Mouse (Mus musculus): Measurements from ENCODE around the gene Tbc1d9. TPM values are rescaled to one million over a fixed set of nuclear protein-coding genes. Genes with fewer than 3 reads are reported as not detected.

Tbc1d9 gene
- 11.9 and 16.1 TPM in 2 replicates for polyA plus RNA-seq (2015; fragmentation: Nextera tagmentation; extraction: Ambion mirVana)

- Histone ChIP-seq H3K9ac (replicated peaks) (peak within 1 kb of the TSS; percentile 87), H3K4me3 (peak within 1 kb of the TSS; percentile 58), H3K27ac (replicated peaks) (peak within 1 kb of the TSS; percentile 90), H3K27me3 (no peaks in the 10 kb centered on the region), H3K4me2 (replicated peaks) (peak within 1 kb of the TSS; percentile 65), H3K9me3 (no peaks in the 10 kb centered on the region), H3K36me3 (no peaks in the 10 kb centered on the region), H3K4me1 (peaks cover 32% of the 10 kb centered on the region)
- peak; percentile 93 for ATAC-seq (replicated peaks)
- under 1% methylated on average over 56 of the region's 63 CpGs for WGBS
These were observed at the start of gene Tbc1d9 for GRCm38 (mm10) chr8:83165235-83165930. Gene Tbc1d9 (plus strand): TSS chr8:83165352.

DNA sequence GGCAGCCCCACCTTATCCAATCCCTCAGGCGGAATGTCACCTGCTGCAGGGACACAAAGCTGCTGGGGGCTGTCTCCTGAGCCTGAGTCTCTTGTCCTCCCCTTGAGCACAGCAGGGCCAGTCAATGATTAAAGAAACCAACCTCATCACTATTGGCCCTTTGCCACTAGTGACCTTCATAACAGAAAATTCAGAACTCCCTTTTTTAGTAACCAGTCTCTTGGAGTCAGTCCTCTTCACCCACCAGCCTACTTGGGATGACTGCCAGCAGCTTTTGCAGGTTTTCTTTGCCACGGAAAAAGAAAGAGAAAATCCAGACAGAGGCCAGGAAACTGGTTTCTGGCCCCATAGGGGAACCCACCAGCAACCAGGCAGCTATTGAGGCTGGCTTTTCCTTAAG is 30.1 kb upstream of the Tbc1d9 start:
- H3K4me3 ChIP-seq, result no peak overlapping the region
- H3K27ac ChIP-seq (replicated peaks), result no peak overlapping the region
- no peak overlapping the region for H3K4me2 ChIP-seq (replicated peaks)
- H3K4me1 ChIP-seq, result no peaks in the 10 kb centered on the region
- WGBS, result 45% methylated on average over 2 of the region's 2 CpGs
- no peaks in the 10 kb centered on the region for H3K9me3 ChIP-seq
- no peak for ATAC-seq (replicated peaks)
- no peaks in the 10 kb centered on the region for H3K27me3 ChIP-seq
- H3K36me3 ChIP-seq, result no peaks in the 10 kb centered on the region
- H3K9ac ChIP-seq (replicated peaks), result no peak overlapping the region

DNA sequence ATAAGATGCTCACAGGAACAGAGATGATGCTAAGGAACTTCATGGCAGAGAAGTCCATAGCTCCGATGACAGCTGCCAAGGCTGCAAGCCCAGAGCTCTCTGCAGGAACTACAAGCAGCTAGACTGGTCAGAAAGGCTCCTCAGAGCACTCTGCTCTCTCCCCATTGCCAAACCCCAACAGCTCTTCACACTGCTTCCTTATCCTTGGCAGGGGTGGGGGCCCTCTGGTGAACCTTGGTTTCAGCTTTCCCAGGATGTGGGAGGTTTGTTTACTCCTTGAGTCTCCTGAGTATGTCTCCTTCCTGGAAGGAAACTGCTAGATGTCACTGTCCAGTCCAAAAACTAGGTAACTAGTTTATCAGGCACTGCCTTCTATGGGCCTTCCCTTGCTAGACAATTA is 25.1 kb upstream of the Tbc1d9 start:
- no peak overlapping the region for H3K4me2 ChIP-seq (replicated peaks)
- H3K9ac ChIP-seq (replicated peaks), result no peak overlapping the region
- no peaks in the 10 kb centered on the region for H3K36me3 ChIP-seq
- H3K27me3 ChIP-seq, result no peaks in the 10 kb centered on the region
- WGBS, result 83% methylated on average over 1 of the region's 1 CpGs
- H3K27ac ChIP-seq (replicated peaks), result no peak overlapping the region
- no peak for ATAC-seq (replicated peaks)
- no peak overlapping the region for H3K4me3 ChIP-seq
- H3K4me1 ChIP-seq, result no peaks in the 10 kb centered on the region
- H3K9me3 ChIP-seq, result no peaks in the 10 kb centered on the region

DNA sequence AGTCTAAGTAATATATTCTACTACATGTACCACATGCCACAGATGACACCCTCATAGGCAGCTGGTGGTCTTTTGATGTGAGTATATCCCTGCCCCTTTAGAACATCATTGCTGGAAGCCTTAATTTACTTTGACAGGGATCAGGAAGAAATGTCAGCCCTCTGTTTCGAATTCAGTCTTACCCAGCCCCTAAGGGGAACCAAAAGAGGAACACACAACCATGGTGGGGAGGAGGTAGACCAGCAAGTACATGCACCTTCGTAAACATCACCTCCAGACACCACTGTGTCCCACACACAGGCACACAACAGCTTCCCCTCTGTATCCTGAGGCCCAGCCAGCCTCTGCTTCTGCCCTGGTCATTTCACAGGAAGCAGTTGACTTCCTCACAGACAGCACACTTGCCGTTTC is 24.4 kb upstream of the Tbc1d9 start:
- H3K27ac ChIP-seq (replicated peaks), result no peak overlapping the region
- H3K9ac ChIP-seq (replicated peaks), result no peak overlapping the region
- H3K4me1 ChIP-seq, result no peaks in the 10 kb centered on the region
- no peaks in the 10 kb centered on the region for H3K36me3 ChIP-seq
- no peaks in the 10 kb centered on the region for H3K9me3 ChIP-seq
- 83% methylated on average over 3 of the region's 3 CpGs for WGBS
- H3K4me2 ChIP-seq (replicated peaks), result no peak overlapping the region
- ATAC-seq (replicated peaks), result no peak
- no peak overlapping the region for H3K4me3 ChIP-seq
- H3K27me3 ChIP-seq, result no peaks in the 10 kb centered on the region

GRCm38 (mm10) chr8:83141358-83141757 is 23.8 kb upstream of the Tbc1d9 start:
- H3K27ac ChIP-seq (replicated peaks), result no peak overlapping the region
- no peak overlapping the region for H3K9ac ChIP-seq (replicated peaks)
- H3K4me1 ChIP-seq, result no peaks in the 10 kb centered on the region
- no peak for ATAC-seq (replicated peaks)
- no peak overlapping the region for H3K4me2 ChIP-seq (replicated peaks)
- no peaks in the 10 kb centered on the region for H3K27me3 ChIP-seq
- H3K4me3 ChIP-seq, result no peak overlapping the region
- H3K36me3 ChIP-seq, result no peaks in the 10 kb centered on the region
- 87% methylated on average over 5 of the region's 5 CpGs for WGBS
- no peaks in the 10 kb centered on the region for H3K9me3 ChIP-seq

DNA sequence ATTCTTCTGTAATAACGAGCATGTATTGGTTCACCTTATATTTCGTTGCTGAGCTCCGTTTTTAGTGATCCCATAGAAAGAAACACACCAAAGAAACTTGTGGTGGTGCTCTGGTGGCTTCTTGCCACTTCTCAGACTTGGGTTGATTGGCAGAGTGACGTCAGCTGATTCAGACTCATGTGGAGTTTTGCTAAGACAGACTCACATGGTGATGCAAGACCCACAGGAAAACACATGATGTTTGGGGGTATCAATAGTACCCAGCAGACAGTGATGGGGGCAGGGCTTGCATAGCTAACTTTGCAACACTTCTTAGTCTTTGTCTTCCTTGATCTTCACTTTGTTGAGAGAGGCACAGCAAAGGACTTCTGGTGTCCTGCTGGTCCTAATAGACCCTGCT is 20.6 kb upstream of the Tbc1d9 start:
- 81% methylated on average over 4 of the region's 4 CpGs for WGBS

DNA sequence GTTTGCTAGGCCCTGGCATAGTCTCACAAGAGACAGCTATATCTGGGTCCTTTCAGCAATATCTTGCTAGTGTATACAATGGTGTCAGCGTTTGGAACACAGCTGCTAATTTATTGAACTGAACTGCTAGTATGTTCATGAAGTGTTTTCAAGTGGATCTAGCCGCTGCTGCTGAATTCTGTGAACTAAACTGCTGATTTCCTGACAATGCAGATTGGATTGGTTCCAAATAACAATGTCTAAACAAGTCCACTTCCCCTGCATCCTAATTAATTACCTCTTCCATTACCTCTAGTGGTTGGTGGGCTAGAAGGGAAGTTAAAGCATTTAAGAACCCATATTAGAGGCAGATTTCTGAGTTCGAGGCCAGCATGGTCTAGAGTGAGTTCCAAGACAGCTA is 19.7 kb upstream of the Tbc1d9 start:
- Histone ChIP-seq H3K36me3 (no peaks in the 10 kb centered on the region), H3K4me3 (no peak overlapping the region), H3K27ac (replicated peaks) (no peak overlapping the region), H3K27me3 (no peaks in the 10 kb centered on the region), H3K9me3 (no peaks in the 10 kb centered on the region), H3K9ac (replicated peaks) (no peak overlapping the region), H3K4me1 (no peaks in the 10 kb centered on the region), H3K4me2 (replicated peaks) (no peak overlapping the region)
- WGBS, result 37% methylated on average over 3 of the region's 3 CpGs
- no peak for ATAC-seq (replicated peaks)

More for the DNA sequence above, 20.6 kb upstream of the Tbc1d9 start:
- no peak overlapping the region for H3K27ac ChIP-seq (replicated peaks)
- H3K4me3 ChIP-seq, result no peak overlapping the region
- H3K4me2 ChIP-seq (replicated peaks), result no peak overlapping the region
- no peak for ATAC-seq (replicated peaks)
- no peaks in the 10 kb centered on the region for H3K27me3 ChIP-seq
- no peaks in the 10 kb centered on the region for H3K36me3 ChIP-seq
- no peak overlapping the region for H3K9ac ChIP-seq (replicated peaks)
- no peaks in the 10 kb centered on the region for H3K9me3 ChIP-seq
- H3K4me1 ChIP-seq, result no peaks in the 10 kb centered on the region

GRCm38 (mm10) chr8:83149124-83149523 is 16.0 kb upstream of the Tbc1d9 start:
- no peak for ATAC-seq (replicated peaks)
- H3K27ac ChIP-seq (replicated peaks), result no peak overlapping the region
- no peak overlapping the region for H3K9ac ChIP-seq (replicated peaks)
- no peaks in the 10 kb centered on the region for H3K4me1 ChIP-seq
- H3K9me3 ChIP-seq, result no peaks in the 10 kb centered on the region
- no peak overlapping the region for H3K4me2 ChIP-seq (replicated peaks)
- no peak overlapping the region for H3K4me3 ChIP-seq
- no peaks in the 10 kb centered on the region for H3K27me3 ChIP-seq
- WGBS, result 89% methylated on average over 6 of the region's 6 CpGs
- no peaks in the 10 kb centered on the region for H3K36me3 ChIP-seq

DNA sequence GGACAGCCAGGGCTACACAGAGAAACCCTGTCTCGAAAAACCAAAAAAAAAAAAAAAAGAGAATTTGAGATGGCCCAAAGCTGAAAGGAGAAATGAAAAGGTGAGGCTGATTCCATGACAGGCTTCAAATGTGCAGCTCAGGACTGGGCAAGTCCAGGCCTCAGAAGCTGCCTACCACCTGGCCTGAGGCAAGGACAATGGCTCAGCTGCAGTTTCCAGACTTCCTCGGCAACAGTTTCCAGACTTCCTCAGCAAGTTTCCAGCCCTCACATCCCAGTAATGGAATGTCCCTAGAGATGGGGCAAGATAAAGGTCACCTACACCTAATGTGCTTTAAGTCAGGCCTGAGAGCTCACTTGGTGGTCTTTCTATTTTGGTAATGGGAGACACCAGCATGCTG is 13.1 kb upstream of the Tbc1d9 start:
- Histone ChIP-seq H3K4me2 (replicated peaks) (no peak overlapping the region), H3K36me3 (no peaks in the 10 kb centered on the region), H3K9me3 (no peaks in the 10 kb centered on the region), H3K27me3 (no peaks in the 10 kb centered on the region), H3K27ac (replicated peaks) (no peak overlapping the region), H3K4me1 (no peaks in the 10 kb centered on the region), H3K9ac (replicated peaks) (no peak overlapping the region), H3K4me3 (no peak overlapping the region)
- WGBS, result 66% methylated on average over 2 of the region's 2 CpGs
- no peak for ATAC-seq (replicated peaks)

- no peak for ATAC-seq (replicated peaks)
- Histone ChIP-seq H3K4me2 (replicated peaks) (no peak overlapping the region), H3K9ac (replicated peaks) (no peak overlapping the region), H3K4me1 (no peaks in the 10 kb centered on the region), H3K36me3 (no peaks in the 10 kb centered on the region), H3K4me3 (no peak overlapping the region), H3K27me3 (no peaks in the 10 kb centered on the region), H3K9me3 (no peaks in the 10 kb centered on the region), H3K27ac (replicated peaks) (no peak overlapping the region)
- 66% methylated on average over 4 of the region's 4 CpGs for WGBS
These were observed 12.7 kb upstream of the Tbc1d9 start for GRCm38 (mm10) chr8:83152470-83152869.

DNA sequence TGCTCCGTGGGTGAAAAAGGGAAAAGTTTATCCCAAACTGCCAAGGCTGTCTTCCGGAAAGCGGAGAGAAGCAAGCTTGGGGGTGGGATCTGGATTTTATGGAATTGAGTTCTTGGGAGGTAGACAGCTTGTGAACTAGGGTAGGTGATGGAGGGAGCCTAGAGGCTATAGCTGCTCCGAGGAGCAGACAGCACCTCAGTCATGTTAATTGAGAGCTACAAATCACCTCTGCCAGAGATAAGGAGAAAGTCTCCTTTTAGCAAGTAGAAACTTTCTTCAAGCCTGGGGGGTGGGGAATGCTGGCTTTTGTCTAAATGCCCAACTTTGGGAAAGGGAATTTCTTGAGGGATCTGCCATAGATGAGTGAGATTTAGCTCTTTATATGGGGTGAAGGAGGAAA is 10.0 kb upstream of the Tbc1d9 start:
- H3K36me3 ChIP-seq, result no peaks in the 10 kb centered on the region
- no peak overlapping the region for H3K9ac ChIP-seq (replicated peaks)

DNA sequence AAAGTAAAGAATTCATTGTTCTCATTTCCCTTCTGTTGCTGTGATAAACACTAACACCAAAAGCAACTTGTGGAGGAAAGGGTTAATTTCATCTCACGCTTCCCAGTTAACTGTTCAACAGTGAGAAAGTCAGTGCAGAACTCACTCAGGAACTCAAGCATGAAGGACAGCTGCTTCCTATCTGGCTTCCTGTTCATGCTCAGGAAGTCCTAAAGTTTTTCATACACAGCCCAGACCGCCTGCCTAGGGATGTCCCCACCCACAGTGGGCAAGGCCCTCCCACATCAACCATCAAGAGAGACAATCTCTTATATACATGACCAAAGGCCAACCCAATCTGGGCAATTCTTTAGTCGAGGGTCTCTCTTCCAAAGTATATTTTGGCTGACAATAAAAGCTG is 6.2 kb upstream of the Tbc1d9 start:
- no peak overlapping the region for H3K4me2 ChIP-seq (replicated peaks)
- 77% methylated on average over 3 of the region's 3 CpGs for WGBS
- H3K27ac ChIP-seq (replicated peaks), result no peak overlapping the region
- no peaks in the 10 kb centered on the region for H3K9me3 ChIP-seq
- H3K36me3 ChIP-seq, result no peaks in the 10 kb centered on the region
- H3K9ac ChIP-seq (replicated peaks), result no peak overlapping the region
- H3K27me3 ChIP-seq, result no peaks in the 10 kb centered on the region
- no peak for ATAC-seq (replicated peaks)
- H3K4me1 ChIP-seq, result no peaks in the 10 kb centered on the region
- H3K4me3 ChIP-seq, result no peak overlapping the region

More for the DNA sequence above, 10.0 kb upstream of the Tbc1d9 start:
- Histone ChIP-seq H3K27ac (replicated peaks) (no peak overlapping the region), H3K4me3 (no peak overlapping the region), H3K4me2 (replicated peaks) (no peak overlapping the region), H3K9me3 (no peaks in the 10 kb centered on the region), H3K27me3 (no peaks in the 10 kb centered on the region), H3K4me1 (no peaks in the 10 kb centered on the region)
- ATAC-seq (replicated peaks), result no peak
- 48% methylated on average over 4 of the region's 4 CpGs for WGBS

DNA sequence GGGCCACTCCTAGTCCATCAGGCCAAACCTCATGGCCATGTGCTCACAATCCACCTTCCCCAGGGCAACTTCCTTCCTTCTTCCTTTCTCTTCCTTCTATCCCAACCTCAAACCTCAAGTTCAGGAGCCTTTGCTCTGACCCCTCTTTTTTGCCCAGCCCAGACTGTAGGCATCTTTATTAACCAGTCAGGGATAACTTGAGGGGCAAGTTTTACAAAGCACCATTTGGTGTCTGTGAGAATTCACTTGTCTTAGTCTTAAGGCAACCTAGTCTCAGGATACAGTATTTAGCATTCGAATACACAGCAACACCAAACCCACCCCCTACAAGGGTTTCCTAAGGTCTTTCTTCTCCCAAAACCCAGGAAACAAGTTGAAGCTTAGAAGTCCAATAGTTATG is 5.5 kb upstream of the Tbc1d9 start:
- peaks cover 2% of the 10 kb centered on the region for H3K4me1 ChIP-seq

More for the DNA sequence above, 5.5 kb upstream of the Tbc1d9 start:
- WGBS, result 54% methylated on average over 1 of the region's 1 CpGs
- no peak overlapping the region for H3K4me2 ChIP-seq (replicated peaks)
- no peak for ATAC-seq (replicated peaks)
- no peak overlapping the region for H3K27ac ChIP-seq (replicated peaks)
- H3K36me3 ChIP-seq, result no peaks in the 10 kb centered on the region
- no peaks in the 10 kb centered on the region for H3K9me3 ChIP-seq
- H3K4me3 ChIP-seq, result no peak overlapping the region
- H3K9ac ChIP-seq (replicated peaks), result no peak overlapping the region
- H3K27me3 ChIP-seq, result no peaks in the 10 kb centered on the region

Measured in forebrain, embryonic 15.5 days (tissue).